In the genomic region with DNA sequence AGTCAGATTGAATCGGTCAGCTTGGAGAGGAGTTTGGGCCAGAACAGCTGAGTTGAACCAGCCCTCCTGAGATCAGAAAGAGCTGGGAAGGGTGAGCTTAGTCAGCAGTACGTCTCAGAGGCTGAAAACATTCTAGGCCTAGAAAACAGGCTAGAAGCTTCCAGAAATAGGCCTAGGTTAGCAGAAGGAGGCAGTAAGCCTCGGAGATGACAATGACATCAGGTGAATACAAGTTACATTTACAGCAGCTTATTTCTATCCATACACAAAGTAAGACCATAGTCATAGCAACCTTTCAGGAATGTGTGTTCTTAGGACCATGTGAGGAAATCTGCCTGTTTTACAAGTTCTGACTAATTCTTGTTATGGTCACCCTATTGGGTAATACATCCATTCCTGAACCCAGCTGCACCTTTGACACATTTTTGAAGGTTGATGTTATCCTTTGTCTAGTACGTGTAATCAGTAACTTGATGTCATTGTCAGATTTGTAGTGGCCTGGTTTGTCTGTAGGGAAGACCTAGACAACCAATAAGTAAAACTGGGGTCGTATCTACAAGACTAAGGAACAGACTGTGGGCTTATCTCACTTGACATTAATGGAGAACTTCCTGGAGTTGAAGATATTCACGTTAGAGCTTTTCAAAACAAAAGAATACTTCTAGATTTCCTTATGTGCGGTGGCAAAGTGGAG, we compare ENCODE assay signal across 1 mouse cellular context.
TF ChIP-seq lines count a peak whose summit lies in the region.

No protein-coding gene starts in this region.

TF ChIP-seq in CH12.LX, 34 proteins besides CTCF, POLR2A, EP300 and RAD21:
- TF ChIP-seq MXI1 (IDR thresholded peaks at IDR 0.05; ENCODE audit: low read depth, low read length) (peak; percentile 56; the same call in 1 of the 2 replicates), MEF2A (IDR thresholded peaks at IDR 0.05; ENCODE audit: borderline replicate concordance, low read depth, low read length) (peak; percentile 55; the same call in 1 of the 2 replicates), ZKSCAN1 (IDR thresholded peaks at IDR 0.05; ENCODE audit: borderline replicate concordance, low read depth, low read length) (no peak; the same call in 1 of the 2 replicates), ELF1 (IDR thresholded peaks at IDR 0.05; ENCODE audit: low read depth, low read length) (peak; percentile 63; the same call in 1 of the 2 replicates), ZMIZ1 (IDR thresholded peaks at IDR 0.05; ENCODE audit: low read depth, low read length) (no peak), IRF4 (IDR thresholded peaks at IDR 0.05; ENCODE audit: low read depth, low read length) (no peak), JUND (conservative IDR thresholded peaks at IDR 0.05; ENCODE audit: low read depth, low read length) (peak; percentile 32; the same call in 1 of the 2 replicates), UBTF (IDR thresholded peaks at IDR 0.05; ENCODE audit: low read depth, low read length) (no peak), ZNF384 (IDR thresholded peaks at IDR 0.05; ENCODE audit: low read depth, low read length) (peak; percentile 94), MYC (IDR thresholded peaks at IDR 0.05; ENCODE audit: low read depth, low read length) (peak; percentile 76), GABPA (IDR thresholded peaks at IDR 0.05; ENCODE audit: insufficient replicate concordance, low read depth, low read length) (no peak), USF1 (IDR thresholded peaks at IDR 0.05; ENCODE audit: low read depth, low read length) (no peak), ZC3H11A (IDR thresholded peaks at IDR 0.05; ENCODE audit: low read depth, low read length) (no peak), TBP (conservative IDR thresholded peaks at IDR 0.05; ENCODE audit: low read depth, low read length) (peak; percentile 97), NRF1 (IDR thresholded peaks at IDR 0.05; ENCODE audit: low read depth, low read length) (no peak), MAZ (IDR thresholded peaks at IDR 0.05; ENCODE audit: low read depth, low read length) (no peak; the same call in 1 of the 2 replicates), MAX (IDR thresholded peaks at IDR 0.05; ENCODE audit: low read length) (no peak), RCOR1 (conservative IDR thresholded peaks at IDR 0.05; ENCODE audit: low read depth, low read length) (0 out of 2 replicates have a peak, but pooled peaks have one; percentile 31), SMC3 (IDR thresholded peaks at IDR 0.05; ENCODE audit: low read depth, low read length) (no peak; the same call in 1 of the 2 replicates), CHD2 (IDR thresholded peaks at IDR 0.05; ENCODE audit: low read length) (no peak), E2F4 (IDR thresholded peaks at IDR 0.05; ENCODE audit: insufficient replicate concordance, low read depth, low read length) (peak; percentile 53; the same call in 1 of the 2 replicates), POLR2AphosphoS2 (IDR thresholded peaks at IDR 0.05; ENCODE audit: low read depth, low read length) (no peak), KAT2A (IDR thresholded peaks at IDR 0.05; ENCODE audit: insufficient replicate concordance, low read length) (no peak), NELFE (IDR thresholded peaks at IDR 0.05; ENCODE audit: low read depth, low read length) (no peak), USF2 (conservative IDR thresholded peaks at IDR 0.05; ENCODE audit: low read depth, low read length) (0 out of 2 replicates have a peak, but pooled peaks have one; percentile 34), TCF12 (IDR thresholded peaks at IDR 0.05; ENCODE audit: low read depth, low read length) (no peak), SIN3A (IDR thresholded peaks at IDR 0.05; ENCODE audit: low read length) (peak; percentile 67), CHD1 (IDR thresholded peaks at IDR 0.05; ENCODE audit: low read depth, low read length) (no peak), MAFK (IDR thresholded peaks at IDR 0.05; ENCODE audit: insufficient replicate concordance, low read length) (peak; percentile 97), PAX5 (IDR thresholded peaks at IDR 0.05; ENCODE audit: low read length) (no peak), JUN (IDR thresholded peaks at IDR 0.05; ENCODE audit: insufficient read depth, low read depth, low read length) (peak; percentile 27; the same call in 1 of the 2 replicates), HCFC1 (IDR thresholded peaks at IDR 0.05; ENCODE audit: low read depth, low read length) (peak; percentile 21; the same call in 1 of the 2 replicates), ETS1 (conservative IDR thresholded peaks at IDR 0.05; ENCODE audit: low read depth, low read length) (0 out of 2 replicates have a peak, but pooled peaks have one; percentile 24), BHLHE40 (IDR thresholded peaks at IDR 0.05; ENCODE audit: low read depth, low read length) (0 out of 2 replicates have a peak, but pooled peaks have one; percentile 29)
